9 mouse cellular contexts compared by ENCODE assay signal in genomic region chr14:46398091-46398695, GRCm38 (mm10). TPM values are rescaled to one million over a fixed set of nuclear protein-coding genes. Genes with fewer than 3 reads are reported as not detected.
DNase-seq lines count a peak whose midpoint lies in the region; ATAC-seq and TF ChIP-seq lines count a peak whose summit lies in the region.
"Had no signal": no experiment of that assay in that cellular context is flagged by ENCODE, and none has a peak within 500 bp of the region (broad histone marks: within the 10 kb centered on the region; RNA-seq: fewer than 3 reads in every experiment).

No protein-coding gene starts in this region.

- no peaks in the 10 kb centered on the region for H3K9me3 ChIP-seq in intestine, embryonic 15.5 days
- H3K9me3 ChIP-seq in stomach, embryonic 16.5 days (replicated peaks; ENCODE audit: control insufficient read depth, low read length), result no peaks in the 10 kb centered on the region

- peaks cover 19% of the 10 kb centered on the region; the same call in 1 of the 2 replicates for H3K27me3 ChIP-seq in intestine, embryonic 15.5 days (replicated peaks)
- H3K27me3 ChIP-seq in stomach, embryonic 16.5 days (ENCODE audit: control insufficient read depth, insufficient read depth, low read length), result peaks cover 11% of the 10 kb centered on the region

- H3K9ac ChIP-seq in intestine, embryonic 15.5 days, result 0 out of 2 replicates have a peak overlapping the region, but pooled peaks have one; percentile 10
- H3K9ac ChIP-seq in stomach, embryonic 16.5 days (ENCODE audit: low read length), result 0 out of 2 replicates have a peak overlapping the region, but pooled peaks have one; percentile 28

- peaks cover 7% of the 10 kb centered on the region; the same call in 1 of the 2 replicates for H3K4me1 ChIP-seq in intestine, embryonic 15.5 days (replicated peaks)
- no peaks in the 10 kb centered on the region for H3K4me1 ChIP-seq in lung, adult 2 months (ENCODE audit: control insufficient read depth, insufficient read depth, low read length)
- no peaks in the 10 kb centered on the region for H3K4me1 ChIP-seq in stomach, embryonic 16.5 days (ENCODE audit: control insufficient read depth, insufficient read depth, low read length)

- H3K4me3 ChIP-seq in intestine, embryonic 15.5 days (replicated peaks), result peak overlapping the region; percentile 24
- peak overlapping the region; percentile 35 for H3K4me3 ChIP-seq in lung, adult 2 months (replicated peaks; ENCODE audit: extremely low read depth, low read depth, low read length)
- peak overlapping the region; percentile 20 for H3K4me3 ChIP-seq in stomach, embryonic 16.5 days (replicated peaks; ENCODE audit: low read length)

- peak overlapping the region; percentile 58 for H3K4me2 ChIP-seq in intestine, embryonic 15.5 days (replicated peaks)
- peak overlapping the region; percentile 46 for H3K4me2 ChIP-seq in stomach, embryonic 16.5 days (ENCODE audit: low read depth, low read length)

- no peak overlapping the region for H3K27ac ChIP-seq in intestine, embryonic 15.5 days
- no peak overlapping the region for H3K27ac ChIP-seq in stomach, embryonic 16.5 days (ENCODE audit: low read length)

- 10% methylated on average over 27 of the region's 27 CpGs for WGBS in intestine, embryonic 15.5 days
- WGBS in lung, adult 2 months, result 13% methylated on average over 27 of the region's 27 CpGs
- WGBS in stomach, embryonic 16.5 days, result 9% methylated on average over 27 of the region's 27 CpGs

- DNase-seq in ovary, postnatal 36 days (ENCODE audit: low spot score), result peak; percentile 29
- DNase-seq in ovary, postnatal 14 days (ENCODE audit: low spot score), result no peak
- peak; percentile 54 for DNase-seq in lung, adult 2 months
- no peak for DNase-seq in spleen, postnatal 10 days (ENCODE audit: low spot score in 2 of 2)
- no peak for DNase-seq in ovary, adult 18-20 months (ENCODE audit: low spot score)

- no peaks in the 10 kb centered on the region for H3K36me3 ChIP-seq in intestine, embryonic 15.5 days
- no peaks in the 10 kb centered on the region for H3K36me3 ChIP-seq in stomach, embryonic 16.5 days (ENCODE audit: control insufficient read depth, insufficient read depth, low read length)

- no peak for TF ChIP-seq CTCF in lung, adult 2 months (IDR thresholded peaks at IDR 0.05; ENCODE audit: insufficient read depth, low read length)

- ATAC-seq in intestine, embryonic 15.5 days, result peak; percentile 55; the same call in 1 of the 2 replicates
- peak; percentile 68 for ATAC-seq in stomach, embryonic 16.5 days (ENCODE audit: insufficient read depth, low FRiP score)
- ATAC-seq in megakaryocyte progenitor cell, adult 5-6 weeks (replicated peaks; ENCODE audit: poor library complexity), result no peak

- TF ChIP-seq POLR2A in lung, adult 2 months (IDR thresholded peaks at IDR 0.05; ENCODE audit: borderline replicate concordance, extremely low read depth, low read depth, low read length), result no peak

RNA-seq across cellular contexts. Expression of gene Bmp4, which starts 7.7 kb away (rescaled TPM):
- polyA plus RNA-seq in intestine, embryonic 15.5 days (2015; fragmentation: Nextera tagmentation; extraction: Ambion mirVana), result 65.6 and 74.4 TPM in 2 replicates
- polyA plus RNA-seq in lung, adult 2 months (2012; rRNA removed), result 153 and 271 TPM in 2 replicates
- polyA plus RNA-seq in stomach, embryonic 16.5 days (2015; fragmentation: Nextera tagmentation; extraction: Ambion mirVana), result 50.0 and 59.9 TPM in 2 replicates
- total RNA-seq in megakaryocyte progenitor cell, adult 5-6 weeks (2015), result not detected in 2 replicates
- not detected in 2 replicates for total RNA-seq in megakaryocyte progenitor cell, adult 5-6 weeks (2017)

RNA-seq across cellular contexts. Expression of gene Gm15217, which starts 19.0 kb away (rescaled TPM):
- 0.23 and 0.24 TPM in 2 replicates for polyA plus RNA-seq in intestine, embryonic 15.5 days (2015; fragmentation: Nextera tagmentation; extraction: Ambion mirVana)
- polyA plus RNA-seq in lung, adult 2 months (2012; rRNA removed), result 0.24 and 0.71 TPM in 2 replicates
- 0.19 TPM in 1 of 2 replicates, not detected in the other for polyA plus RNA-seq in stomach, embryonic 16.5 days (2015; fragmentation: Nextera tagmentation; extraction: Ambion mirVana)
- total RNA-seq in megakaryocyte progenitor cell, adult 5-6 weeks (2015), result not detected in 2 replicates
- not detected in 2 replicates for total RNA-seq in megakaryocyte progenitor cell, adult 5-6 weeks (2017)
- total RNA-seq: heart, postnatal 36 days had no signal

Comparison
In these comparisons a context has a peak if more than half of its experiments do, and no peak if none do; other contexts are left out.
1. DNase-seq: peak in ovary, postnatal 36 days (single experiment) and lung, adult 2 months (single experiment); none in ovary, postnatal 14 days (single experiment), spleen, postnatal 10 days (0 of 2) and ovary, adult 18-20 months (single experiment).
2. Peak in every context shown above with its lines, with median percentiles within 50 percentile points of each other: H3K4me3 ChIP-seq.